Mouse (Mus musculus) adrenal gland, adult 18-20 months (tissue): ENCODE results near the gene Sec14l1. TPM values are rescaled to one million over a fixed set of nuclear protein-coding genes. Genes with fewer than 3 reads are reported as not detected.
"Not testable (repeated sequence)": the region's sequence is repeated elsewhere in the genome, so short reads cannot be mapped to it uniquely, and the experiment has no call there.

Source experiments
- DNase-seq, 2 experiments: peaks; one replicate each; pipeline ENCODE4 v3.0.0; 2021 to 2022; ENCODE audit warnings: low spot score in 2 of 2
- long read RNA-seq, 2 experiments: library from polyadenylated mRNA; stranded (forward); transcript quantifications; one replicate each; pipeline ENCODE4 v2.0.0; 2021
- total RNA-seq, 2 experiments: library from RNA; stranded (reverse); gene quantifications; 1 replicate in 1 of 2; 2 replicates in 1 of 2; pipeline ENCODE4 v1.2.3; 2021

Sec14l1 gene
- total RNA-seq: 100 to 1,000 TPM; 106 to 159 TPM
- long read RNA-seq, experiment 1, full-length matches to known transcripts: 107 of 140 reads
- long read RNA-seq, experiment 1, partial matches to known transcripts: 15 of 140 reads
- long read RNA-seq, experiment 1, other reads (novel, unspliced or antisense): 18 of 140 reads
- long read RNA-seq, experiment 2, full-length matches to known transcripts: 61 of 99 reads
- long read RNA-seq, experiment 2, partial matches to known transcripts: 11 of 99 reads
- long read RNA-seq, experiment 2, other reads (novel, unspliced or antisense): 27 of 99 reads

DNA sequence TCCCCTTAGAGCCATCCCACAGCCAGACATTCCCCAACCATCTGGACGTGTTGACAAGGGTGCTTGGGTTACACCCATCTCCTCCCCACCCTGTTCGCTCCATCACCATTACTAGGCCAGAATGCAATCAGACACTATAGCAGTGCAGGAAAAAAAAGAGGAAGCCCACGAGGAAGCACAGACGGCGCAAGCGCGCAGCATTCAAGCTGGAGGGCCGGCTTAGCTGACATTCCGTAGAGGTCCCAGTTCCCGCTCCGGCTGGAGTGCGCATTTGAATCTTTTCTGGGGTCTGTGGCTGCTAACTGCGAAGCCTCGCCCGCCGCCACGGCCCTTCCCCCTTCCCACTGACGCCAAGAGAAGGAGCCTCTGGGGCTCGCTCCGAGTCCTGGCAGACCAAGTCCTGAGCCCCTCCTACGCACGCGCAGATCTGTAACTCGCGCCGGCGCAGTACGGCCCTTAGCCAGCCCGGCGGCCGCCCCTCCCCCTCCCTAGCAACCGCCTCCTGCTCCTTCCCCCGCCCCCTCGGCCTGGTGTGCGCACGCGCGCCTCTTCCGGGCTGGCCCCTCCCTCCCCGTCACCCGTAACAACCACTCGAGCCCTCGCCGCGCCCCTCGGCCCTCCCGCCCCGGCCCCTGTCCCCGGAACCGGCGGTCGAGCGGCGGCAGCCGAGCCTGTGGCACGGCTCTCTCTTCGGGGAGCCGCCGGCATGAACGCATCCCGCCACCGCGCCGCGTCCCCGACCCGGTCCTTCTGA is at the start of gene Sec14l1:
Sec14l1 (plus strand) TSS at position 577 of the 754 bp plus-strand sequence.
- peak; percentile 99 for DNase-seq

DNA sequence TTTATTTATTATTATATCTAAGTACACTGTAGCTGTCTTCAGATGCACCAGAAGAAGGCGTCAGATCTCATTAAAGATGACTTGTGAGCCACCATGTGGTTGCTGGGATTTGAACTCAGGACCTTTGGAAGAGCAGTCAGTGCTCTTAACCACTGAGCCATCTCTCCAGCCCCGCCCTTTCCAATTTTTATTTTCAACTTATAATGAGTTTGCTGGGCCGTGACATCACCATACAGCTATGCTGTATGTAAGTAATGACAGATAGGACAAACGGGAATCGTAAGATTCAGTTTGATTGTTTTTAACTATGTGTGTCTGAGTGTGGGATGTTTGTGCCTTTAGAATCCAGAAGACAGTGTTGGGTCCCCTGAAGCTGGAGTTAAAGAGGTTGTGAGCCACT is 49.4 kb upstream of the Sec14l1 start:
- not testable (repeated sequence) for DNase-seq

GRCm38 (mm10) chr11:117066738-117067137 is 48.2 kb upstream of the Sec14l1 start:
- no peak for DNase-seq

DNA sequence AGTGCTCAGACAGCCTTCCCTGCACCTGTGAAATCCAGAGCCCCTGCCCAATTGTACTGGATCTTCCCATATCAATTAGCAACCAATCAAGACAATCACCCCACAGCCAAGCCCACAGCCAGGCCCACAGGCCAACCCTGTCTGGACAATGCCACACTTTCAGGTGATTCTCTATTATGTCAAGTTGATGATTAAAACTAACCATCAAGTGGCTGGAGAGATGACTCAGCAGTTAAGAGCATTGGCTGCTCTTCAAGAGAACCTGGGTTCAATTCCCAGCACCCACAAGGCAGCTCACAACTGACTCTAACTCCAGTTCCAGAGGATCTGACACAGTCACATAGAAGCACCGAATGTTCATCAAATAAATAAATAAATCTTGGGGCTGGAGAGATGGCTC is 46.6 kb upstream of the Sec14l1 start:
- DNase-seq: no peak

- DNase-seq: no peak
These were observed 45.9 kb upstream of the Sec14l1 start for GRCm38 (mm10) chr11:117069027-117069426.

DNA sequence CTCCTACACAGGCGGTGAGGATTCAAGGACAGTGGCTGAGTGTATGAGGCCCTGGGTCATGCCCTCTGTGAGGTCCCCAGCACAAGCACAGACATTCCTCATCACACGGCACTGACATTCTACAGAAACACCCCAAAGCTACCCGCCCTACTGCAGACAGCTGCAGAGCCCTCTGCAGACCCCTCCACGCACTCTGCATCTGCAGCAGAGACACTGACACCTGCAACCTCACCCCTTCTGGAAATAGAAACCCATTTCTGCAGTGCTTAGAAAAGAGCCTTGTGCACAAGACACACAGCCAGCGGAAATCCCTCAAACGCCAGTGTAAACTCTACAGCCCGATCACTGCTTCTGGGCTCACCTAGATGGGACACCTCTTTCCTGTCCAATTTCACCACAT is 44.3 kb upstream of the Sec14l1 start:
- no peak for DNase-seq

- peak; percentile 89 to 90 for DNase-seq
These were observed 42.8 kb upstream of the Sec14l1 start for GRCm38 (mm10) chr11:117072128-117072527.

DNA sequence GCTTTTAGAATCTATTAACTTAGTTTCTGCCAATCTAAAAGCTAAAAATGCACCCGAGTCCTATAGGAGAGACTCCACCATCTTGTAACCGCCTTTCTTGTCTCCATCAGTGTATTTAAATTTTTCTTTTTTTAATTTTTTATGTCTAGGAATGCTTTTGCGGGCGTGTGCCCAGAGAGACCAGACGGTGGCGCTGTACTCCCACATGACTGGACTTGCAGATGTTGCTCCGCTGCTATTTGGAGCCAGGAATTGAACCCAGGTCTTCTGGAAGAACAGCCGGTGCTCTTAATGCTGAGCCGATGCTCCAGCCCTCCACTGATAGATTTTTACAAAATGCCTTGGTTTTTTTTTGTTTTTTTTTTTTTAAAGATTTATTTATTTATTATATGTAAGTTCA is 41.5 kb upstream of the Sec14l1 start:
- no peak for DNase-seq

DNA sequence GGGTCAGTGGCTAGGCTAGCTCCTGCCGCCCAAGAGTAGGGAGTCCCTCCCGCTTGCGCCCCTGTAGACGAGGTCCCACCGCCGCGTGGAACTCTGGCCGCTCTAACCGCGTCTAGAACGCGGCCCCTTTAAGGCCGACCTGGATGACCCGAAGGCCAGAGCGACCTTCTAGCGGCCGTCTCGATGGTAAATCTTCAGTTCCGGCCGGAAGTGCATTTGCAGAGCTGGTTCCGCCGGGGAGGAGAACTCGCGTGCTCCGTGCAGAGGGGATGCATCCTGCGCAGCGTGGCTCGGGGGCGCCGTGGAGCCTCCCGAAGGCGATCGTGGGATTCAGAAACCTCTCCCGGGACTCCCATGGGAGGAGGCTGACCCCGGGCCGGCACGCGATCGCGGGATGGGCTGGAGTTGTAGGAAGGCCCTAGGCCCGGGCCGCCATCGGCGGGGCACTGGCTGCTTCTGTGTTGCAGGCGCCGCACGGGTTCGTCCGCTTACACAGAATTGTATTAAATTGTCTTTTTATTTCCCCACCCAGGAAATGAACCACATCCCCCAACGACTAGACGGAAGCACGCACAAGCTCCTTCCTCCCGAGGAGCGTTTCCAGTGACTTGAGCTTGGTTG is 38.3 kb upstream of the Sec14l1 start:
- DNase-seq: peak; percentile 78 to 80

DNA sequence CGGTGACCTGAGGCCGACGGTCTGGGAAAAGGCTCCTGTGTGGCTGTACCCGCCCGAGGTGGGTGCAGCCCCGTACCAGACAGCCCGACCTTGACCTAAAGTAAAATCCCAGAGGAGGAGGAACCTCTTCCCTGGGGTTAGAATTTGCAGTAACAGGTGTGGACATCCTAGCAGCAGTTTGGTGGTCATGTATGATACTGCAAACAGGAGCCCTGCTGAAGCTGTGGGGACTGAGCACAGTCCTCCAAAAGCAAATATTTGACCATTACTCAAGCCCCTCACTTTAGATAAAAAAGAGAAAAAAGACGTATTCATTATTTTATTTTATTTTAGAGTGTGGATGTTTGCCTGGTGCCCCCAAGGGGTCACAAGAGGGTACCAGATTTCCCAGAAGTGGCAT is 37.7 kb upstream of the Sec14l1 start:
- DNase-seq: no peak

DNA sequence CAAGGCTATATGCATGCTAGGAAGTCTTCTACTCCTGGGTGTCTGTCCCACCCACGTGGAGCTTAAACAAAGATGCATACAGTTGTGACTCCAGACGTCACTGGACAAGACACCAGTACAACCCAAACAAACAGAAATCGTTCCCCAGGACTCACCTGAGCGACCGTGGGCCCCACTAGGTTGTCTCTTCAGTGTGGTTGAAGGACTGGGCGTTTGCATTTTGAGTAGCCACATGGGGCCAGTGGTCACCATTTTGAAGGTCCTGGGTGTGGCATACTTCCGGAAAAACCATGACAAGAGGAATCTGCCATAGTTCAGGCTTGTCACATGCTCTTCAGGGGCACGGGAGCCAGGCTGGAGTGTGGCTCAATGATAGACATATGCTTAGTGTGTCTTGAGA is 37.1 kb upstream of the Sec14l1 start:
- DNase-seq: no peak

GRCm38 (mm10) chr11:117078637-117079240 is 36.2 kb upstream of the Sec14l1 start:
- no peak for DNase-seq

- DNase-seq: no peak
These were observed 35.2 kb upstream of the Sec14l1 start for GRCm38 (mm10) chr11:117079651-117080190.

- no peak for DNase-seq
These were observed 34.8 kb upstream of the Sec14l1 start for GRCm38 (mm10) chr11:117080209-117080608.

- DNase-seq: peak; percentile 69 to 73
These were observed 33.6 kb upstream of the Sec14l1 start for GRCm38 (mm10) chr11:117081165-117082064.

GRCm38 (mm10) chr11:117082353-117082934 is 32.5 kb upstream of the Sec14l1 start:
- no peak for DNase-seq

DNA sequence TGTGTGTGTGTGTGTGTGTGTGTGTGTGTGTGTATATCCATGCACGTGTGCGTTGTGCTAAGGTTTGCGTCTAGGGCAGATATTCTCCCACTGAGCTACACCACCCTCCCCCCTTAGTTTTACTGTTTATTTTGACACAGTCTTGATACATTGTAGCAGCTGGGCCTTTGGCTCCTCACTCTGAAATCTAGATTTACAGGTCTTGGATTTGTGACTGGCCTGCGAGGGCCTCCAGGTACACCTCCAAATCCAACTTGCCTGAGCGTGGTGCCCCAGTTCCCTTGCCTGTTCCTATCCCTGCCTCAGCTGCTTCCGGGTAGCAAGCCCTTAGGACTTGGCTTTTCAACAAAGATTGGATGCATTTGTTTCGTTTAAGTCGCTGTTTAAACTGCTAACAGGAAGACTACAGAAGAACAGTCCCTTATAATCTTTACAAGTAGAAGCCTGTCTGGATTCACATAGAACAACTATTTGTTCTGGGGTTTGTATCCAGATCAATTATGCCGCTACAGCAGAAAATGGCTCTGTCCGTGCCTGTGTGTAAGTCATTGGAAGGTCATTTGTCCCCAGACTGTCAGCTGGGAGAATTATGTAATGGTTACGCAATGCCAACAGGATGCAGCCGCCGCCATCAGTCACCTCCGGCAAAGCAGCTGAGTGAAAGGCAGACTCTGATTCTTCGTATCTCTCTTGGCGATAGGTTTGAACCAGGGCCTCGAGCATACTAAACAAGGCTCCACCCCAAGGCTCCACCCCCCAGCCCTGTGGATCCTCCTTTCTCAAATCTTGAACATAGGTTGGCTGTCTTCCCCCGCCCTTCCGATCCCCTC is 31.7 kb upstream of the Sec14l1 start:
- DNase-seq: peak in 1 of 2 experiments; percentile 54

DNA sequence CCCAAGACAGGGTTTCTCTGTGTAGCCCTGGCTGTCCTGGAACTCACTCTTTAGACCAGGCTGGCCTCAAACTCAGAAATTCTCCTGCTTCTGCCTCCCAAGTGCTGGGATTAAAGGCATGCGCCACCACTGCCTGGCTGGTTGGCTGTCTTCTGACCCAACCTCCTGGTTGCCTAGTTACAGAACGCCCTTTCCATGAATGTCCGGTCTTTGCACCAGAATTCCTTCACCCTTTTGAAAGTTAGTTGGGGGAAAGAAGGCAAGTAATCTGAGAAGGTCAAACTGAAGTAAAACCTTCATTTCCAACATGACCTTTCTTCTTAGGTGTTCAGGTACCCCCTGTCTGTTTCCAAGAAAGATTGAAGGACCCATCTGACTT is 31.1 kb upstream of the Sec14l1 start:
- not testable (repeated sequence) for DNase-seq

DNA sequence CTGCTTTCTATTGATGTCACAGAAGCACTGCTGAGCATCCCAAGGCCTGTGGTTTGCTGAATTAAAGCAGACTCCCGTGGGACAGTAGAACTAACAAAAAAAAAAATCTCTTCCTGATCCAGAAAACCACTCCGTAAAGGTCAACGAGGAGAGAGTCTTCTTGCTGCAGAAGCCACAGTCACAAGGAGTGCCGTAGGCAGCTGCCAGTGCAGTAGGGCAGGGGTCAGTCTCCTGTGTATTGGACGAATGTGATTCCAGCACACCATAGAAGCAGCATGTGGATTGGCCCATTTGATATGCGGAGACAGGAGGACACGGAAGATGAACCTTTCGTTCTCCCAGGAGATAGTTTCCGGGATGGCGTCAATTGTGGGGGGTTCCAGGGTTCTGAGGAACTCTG is 28.8 kb upstream of the Sec14l1 start:
- DNase-seq: no peak
